Mouse (Mus musculus): ENCODE measurements around the gene Zmynd8. TPM values are rescaled to one million over a fixed set of nuclear protein-coding genes. Genes with fewer than 3 reads are reported as not detected.
A peak's percentile ranks its signal among the peaks of the same experiment; 100 is the strongest.

The Zmynd8 gene
- total RNA-seq (2014; fragmentation: Nextera tagmentation) (53.0 and 58.3 TPM in 2 replicates), total RNA-seq (2017) (32.2 and 33.7 TPM in 2 replicates)

DNA sequence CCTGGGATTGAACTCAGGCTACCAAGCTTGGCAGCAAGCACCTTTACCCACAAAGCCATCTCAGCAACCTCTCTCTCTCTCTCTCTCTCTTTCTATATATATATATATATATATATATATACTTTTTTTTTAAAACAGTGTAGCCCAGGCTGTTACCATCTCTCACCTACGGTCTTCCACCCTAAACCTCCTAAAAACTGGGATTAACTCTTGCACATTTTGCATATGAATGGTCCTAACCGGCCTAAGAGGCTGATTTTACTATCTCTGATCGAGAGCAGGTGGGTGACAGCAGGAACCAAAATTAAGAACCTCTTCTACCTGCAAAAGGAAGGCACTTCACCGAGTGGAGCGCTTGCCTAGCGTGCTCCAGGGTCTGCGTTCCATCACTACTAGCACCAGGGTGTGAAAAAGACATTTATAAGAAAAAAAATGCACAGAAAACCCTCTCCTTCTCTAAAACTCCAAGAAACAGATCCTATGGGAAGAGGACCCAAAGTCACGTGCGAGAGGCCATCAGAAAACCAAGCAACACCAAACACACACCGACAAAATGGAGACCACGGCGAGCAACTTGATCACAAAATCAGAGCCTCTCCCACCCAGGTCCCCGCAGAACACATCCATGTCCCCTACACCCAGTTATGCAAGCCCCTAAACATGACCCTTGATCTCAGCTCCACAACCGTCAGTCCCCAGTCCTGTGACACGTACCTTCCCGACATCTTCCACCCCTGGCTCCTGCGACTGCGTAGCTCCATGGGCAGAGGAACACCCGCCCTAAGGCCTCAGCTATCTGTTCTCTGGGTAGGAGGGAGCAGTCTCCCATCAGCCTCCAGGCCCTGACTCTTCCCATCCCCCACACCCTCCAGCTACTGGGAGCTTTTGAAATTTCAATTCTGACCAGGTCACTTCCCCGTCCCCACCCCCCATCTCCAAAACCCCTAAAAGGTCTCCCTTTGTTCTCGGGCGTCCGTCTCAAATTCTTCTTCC lies at the start of gene Zmynd8:
Gene Zmynd8 (minus strand): TSS at position 815 of the 993 bp plus-strand sequence.
- peak; percentile 15; the same call in 1 of the 2 replicates for ATAC-seq (replicated peaks; ENCODE audit: poor library complexity, severe bottlenecking)

DNA sequence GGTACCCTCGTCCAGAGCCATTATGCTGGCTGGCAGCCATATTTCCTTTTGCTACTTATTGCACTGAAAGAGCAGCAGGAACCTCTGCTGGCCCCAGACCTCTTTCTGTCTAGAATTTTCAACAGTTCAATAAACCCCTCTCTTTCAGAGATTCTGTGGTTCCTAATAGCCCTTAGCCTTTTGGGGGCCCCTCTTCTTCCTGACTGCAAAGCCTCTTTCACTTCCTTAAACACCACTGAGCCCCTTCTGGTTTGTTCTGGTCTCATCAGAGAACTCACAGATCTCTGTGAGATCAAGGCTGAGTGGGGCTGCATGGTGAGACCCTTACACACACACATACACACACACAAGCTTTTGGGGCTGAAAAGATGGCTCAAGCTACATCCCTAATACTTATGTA lies 49.2 kb upstream of the Zmynd8 start:
- ATAC-seq (replicated peaks; ENCODE audit: poor library complexity, severe bottlenecking): peak; percentile 54

DNA sequence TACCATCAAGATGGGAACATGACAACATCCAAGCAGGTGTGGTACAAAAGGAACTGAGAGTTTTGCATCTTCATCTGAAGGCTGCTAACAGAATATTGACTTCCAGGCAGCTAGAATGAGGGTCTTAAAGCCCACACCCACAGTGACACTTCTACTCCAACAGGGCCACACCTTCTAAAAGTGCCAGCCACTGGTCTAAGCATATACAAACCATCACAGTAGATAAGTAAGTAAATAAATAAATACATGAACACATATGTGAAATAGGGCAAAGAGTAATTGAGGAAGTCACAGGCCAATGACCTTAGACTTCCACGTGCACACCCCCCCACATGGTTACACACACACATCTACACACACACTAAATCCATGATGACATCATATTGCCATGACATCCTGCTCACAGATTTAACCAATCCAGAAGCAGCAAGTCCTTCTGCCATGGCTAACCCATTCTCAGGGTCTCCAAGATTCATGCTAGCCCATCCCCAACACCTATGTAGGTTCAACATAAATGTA lies 47.3 kb upstream of the Zmynd8 start:
- peak; percentile 57 for ATAC-seq (replicated peaks; ENCODE audit: poor library complexity, severe bottlenecking)

DNA sequence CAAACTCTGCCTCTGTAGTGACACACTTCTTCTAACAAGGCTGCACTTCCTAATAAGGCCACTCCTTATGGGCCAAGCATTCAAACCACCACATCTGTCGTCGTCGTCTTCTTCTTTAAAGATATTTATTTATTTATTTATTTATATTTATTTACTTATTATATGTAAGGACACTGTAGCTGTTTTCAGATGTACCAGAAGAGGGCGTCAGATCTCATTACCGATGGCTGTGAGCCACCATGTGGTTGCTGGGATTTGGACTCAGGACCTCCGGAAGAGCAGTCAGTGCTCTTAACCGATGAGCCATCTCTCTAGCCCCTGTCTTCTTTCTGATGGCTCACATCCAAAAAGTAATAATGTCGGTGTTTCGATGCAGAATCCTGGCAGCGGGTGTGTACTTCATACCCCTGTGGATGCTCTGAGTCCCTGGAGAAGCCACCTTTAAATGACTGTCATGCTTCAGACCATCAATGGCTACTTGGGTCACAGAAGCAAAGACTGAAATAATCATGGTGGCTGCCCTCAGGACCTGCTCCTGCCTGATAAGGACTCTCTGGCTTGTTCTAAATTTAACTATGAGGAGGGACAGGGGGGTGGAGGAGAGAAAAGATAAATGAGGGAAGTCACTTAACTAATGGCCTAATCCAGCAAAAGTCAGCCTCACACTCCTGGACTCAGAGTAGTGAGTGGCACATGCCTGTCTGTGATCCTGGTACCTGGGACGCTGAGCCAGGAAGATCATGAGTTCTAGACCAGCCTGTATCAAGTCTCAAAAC lies 45.9 kb upstream of the Zmynd8 start:
- ATAC-seq (replicated peaks; ENCODE audit: poor library complexity, severe bottlenecking): no peak

DNA sequence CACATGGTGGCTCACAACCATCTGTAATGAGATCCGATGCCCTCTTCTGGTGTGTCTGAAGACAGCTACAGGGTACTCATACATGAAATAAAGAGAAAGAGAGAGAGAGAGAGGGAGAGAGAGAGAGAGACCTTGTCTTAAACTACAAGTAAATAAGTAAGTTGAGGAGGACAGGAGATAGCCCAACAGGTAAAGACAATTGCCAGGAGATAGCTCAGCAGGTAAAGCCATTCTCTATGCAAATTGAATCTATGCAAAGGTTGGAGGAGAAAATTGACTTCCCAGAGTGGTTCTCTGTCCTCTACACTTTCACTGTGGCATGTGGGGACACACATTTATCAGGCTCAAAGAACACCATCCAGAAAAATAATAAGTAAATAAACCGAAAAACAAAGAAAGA lies 44.3 kb upstream of the Zmynd8 start:
- ATAC-seq (replicated peaks; ENCODE audit: poor library complexity, severe bottlenecking): no peak

DNA sequence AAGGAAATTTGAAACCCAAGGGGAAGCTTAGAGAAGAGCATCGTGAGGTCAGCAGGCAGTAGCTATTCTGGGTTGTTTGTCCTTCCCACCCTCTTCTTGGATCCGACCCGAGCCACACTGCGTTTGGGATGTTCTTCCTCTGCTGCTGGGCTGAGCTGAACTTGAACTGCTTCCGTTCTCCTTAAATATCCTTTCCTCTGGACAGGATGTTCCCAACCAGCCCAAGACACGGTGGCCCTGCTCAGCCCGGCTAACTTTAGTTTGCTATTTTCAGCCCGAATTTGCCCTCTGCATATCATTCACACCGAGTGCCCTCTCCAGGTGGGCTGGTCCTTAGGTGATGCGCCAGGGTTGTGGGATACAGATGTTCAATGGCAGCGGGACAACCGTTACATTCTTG lies 37.3 kb upstream of the Zmynd8 start:
- no peak for ATAC-seq (replicated peaks; ENCODE audit: poor library complexity, severe bottlenecking)

DNA sequence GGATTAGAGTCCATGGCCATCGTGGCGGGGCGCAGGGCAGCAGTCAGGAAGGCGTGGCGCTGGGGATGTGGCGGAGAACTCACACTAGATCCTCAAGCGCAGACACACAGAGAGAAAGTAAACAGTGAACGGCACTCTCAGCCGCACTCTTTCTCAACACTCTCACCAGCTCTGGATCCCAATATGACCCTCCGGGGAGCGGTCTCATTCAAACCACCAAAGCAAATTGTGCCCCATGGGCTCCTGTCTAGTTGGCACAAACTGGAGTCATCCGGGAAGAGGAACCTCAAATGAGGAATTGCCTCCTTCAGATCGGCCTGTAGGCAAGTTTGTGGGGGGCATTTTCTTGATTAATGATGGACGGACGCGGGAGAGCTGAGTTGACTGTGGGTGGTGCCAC lies 28.9 kb upstream of the Zmynd8 start:
- peak; percentile 48 for ATAC-seq (replicated peaks; ENCODE audit: poor library complexity, severe bottlenecking)

DNA sequence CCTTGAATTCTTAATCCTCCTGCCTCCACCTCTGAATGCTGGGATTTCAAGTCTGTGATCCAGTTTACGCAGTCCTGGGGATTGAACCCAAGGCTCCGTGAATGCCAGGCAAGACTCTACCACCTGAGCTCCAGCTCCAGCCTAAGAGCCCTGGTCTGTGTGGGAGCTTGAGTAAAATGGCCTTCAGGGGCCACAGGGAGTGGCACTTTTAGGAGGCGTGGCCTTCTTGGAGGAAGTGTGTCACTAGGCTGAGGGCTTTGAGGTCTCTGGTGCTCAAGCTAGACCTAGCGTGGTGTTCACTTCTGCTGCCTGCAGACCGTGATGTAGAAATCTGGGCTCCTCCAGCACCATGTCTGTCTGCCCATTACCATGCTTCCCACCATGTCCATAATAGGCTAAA lies 27.4 kb upstream of the Zmynd8 start:
- peak; percentile 32 for ATAC-seq (replicated peaks; ENCODE audit: poor library complexity, severe bottlenecking)

DNA sequence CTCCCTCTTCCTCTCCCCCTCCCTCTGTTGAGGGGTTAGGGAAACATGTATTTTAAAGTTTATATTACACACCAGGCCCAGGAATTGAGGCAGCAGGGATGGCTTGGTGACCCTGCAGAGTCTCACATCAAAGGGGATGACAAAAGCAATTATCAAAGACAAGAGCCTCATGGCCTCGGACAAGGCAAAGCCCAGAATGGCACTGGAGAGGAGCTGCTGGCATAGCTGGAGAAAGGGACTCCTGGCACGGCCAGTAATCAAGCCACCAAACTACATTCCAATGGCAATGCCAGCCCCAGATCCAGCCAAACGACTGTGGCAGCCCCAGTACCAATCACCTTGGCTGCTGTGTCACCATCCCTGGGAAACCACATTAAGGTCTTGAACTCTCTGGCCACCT lies 26.3 kb upstream of the Zmynd8 start:
- ATAC-seq (replicated peaks; ENCODE audit: poor library complexity, severe bottlenecking): no peak

DNA sequence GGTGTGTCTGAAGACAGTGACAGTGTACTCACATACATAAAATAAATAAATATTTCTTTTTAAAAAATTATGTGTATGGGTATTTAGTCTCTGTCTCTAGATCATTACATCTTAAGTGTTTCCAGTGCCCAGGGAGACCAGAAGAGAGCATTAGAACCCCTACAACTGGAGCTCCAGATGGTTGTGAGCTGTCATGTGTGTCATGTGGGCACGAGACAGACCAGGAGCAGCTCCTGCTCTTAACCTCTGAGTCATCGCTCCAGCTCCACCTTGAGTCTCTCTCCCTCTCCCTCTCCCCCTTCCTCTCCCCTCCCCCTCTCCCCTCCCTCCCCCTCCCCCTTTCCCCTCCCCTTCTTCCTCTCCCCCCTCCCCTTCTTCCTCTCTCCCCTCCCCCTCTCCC lies 25.9 kb upstream of the Zmynd8 start:
- ATAC-seq (replicated peaks; ENCODE audit: poor library complexity, severe bottlenecking): no peak

DNA sequence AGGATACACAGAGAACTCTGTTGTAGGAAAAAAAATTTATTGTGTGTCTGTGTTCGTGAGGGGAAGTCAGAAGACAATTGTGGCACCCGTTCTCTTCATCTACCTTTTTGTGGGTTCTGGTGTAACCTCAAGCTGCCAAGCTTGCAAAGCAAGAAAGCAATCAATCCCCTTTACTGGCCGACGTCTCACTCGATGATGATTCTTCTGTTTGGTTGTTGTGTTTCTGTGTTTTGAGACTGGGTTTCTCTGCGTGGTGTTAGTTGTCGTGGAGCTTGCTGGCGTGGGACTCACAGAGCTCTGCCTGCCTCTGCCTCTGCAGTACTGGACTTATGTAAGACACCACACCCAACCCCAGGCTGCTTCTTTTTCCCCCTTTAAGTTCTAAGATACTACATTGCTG lies 24.9 kb upstream of the Zmynd8 start:
- ATAC-seq (replicated peaks; ENCODE audit: poor library complexity, severe bottlenecking): no peak

DNA sequence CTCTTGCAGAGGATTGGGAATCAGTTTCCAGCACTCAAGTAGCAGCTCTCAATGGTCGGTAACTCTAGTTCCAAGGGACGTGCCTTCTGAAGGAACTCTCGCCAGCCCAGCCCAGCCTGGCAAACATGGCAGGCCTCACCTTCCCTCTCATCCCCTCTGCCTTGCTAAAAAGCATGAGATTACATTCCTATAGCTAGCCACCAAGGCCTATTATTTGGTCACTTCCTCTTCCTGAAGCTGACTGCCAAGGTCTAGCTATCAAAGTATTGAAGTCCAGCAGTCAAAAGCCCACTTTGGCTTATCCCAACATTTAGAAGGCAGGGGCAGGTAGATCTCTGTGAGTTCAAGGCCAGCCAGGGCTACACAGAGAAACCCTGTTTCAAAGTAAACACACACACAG lies 24.2 kb upstream of the Zmynd8 start:
- no peak for ATAC-seq (replicated peaks; ENCODE audit: poor library complexity, severe bottlenecking)

DNA sequence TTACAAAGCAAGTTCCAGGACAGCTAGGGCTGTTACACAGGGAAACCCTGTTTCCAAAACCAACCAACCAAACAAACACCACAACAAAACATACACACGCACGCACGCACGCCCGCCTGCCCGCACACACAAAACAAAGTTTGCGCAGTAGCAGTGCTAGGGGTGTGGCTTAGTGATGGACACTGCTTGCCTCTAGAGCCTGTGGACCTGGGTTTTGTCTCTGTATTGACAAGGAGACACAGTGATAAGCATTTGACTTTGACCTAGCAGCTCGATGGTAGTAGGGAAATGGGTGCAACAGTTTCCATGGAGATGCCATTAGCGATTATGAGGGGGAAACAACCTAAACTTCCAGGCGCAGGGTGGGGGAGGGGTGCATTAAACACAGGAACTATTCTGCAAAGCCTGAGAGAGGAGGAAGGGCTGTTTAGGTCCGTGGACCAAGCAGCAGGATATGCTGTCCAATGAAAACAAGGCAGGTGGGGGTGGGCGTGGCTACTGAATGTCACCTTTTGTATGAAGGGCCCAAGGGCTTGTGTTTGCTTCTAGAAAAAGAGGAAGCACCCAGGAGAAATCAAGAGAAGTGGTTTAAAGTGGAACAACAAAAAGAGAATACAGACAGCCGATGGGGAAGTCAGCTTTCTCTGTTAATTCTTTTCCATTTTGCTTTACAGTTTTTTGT lies 23.4 kb upstream of the Zmynd8 start:
- ATAC-seq (replicated peaks; ENCODE audit: poor library complexity, severe bottlenecking): peak; percentile 83

DNA sequence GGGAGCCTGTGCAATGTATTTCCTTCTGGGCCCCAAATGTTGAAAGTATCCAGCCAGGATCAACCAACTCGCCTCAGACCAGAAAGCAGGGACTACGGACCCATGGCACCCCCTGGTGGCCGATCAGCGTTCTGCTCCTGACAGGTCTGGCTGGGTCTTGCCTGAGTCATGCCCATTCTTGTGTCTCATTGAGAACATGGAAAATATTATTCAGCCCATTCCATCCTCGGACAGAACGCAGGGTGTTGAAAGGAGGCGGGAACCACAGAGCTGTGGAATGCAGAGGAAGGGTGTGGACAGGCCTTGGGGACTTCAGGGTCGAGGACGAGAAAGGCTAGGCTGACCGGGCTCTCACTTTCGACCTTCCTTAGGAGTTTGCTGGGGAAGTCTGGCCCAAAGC lies 15.5 kb upstream of the Zmynd8 start:
- ATAC-seq (replicated peaks; ENCODE audit: poor library complexity, severe bottlenecking): peak; percentile 84

DNA sequence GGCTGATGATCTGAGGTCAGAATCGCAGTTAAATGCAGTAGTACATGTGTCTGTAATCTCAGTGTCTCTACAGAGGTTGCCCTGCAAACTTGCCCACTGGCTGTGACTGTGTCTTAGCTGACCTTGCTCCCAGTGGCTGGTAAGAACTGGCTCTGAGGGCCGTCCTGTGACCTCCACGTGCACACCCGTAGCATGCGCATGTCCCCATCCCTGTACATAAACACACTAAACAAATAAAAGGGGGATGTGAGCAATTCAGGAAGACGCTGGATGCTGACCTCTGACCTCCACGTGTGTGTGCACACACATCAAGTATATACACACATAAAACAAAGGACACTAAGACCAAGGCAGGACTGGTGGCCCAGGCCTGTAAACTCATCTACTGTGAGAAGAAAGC lies 14.3 kb upstream of the Zmynd8 start:
- no peak for ATAC-seq (replicated peaks; ENCODE audit: poor library complexity, severe bottlenecking)

DNA sequence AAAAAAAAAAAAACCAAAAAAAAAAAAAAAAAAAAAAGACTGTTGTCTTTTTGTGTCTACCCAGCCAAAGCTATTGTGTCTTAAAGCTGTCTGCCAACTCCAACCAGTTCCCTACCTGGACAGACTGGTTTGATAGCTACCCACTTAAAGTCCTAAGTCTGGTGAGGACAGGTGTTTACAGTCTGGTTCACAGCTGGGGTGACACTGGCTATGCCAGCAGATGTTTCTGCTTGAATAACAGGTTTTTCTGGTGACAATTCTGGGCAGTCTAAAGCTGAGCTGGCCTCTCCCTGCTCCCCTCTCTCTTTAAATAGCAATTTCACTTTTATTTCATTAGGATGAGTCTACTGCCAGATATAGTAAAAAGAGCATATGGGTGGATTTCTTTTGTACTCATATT lies 10.9 kb upstream of the Zmynd8 start:
- no peak for ATAC-seq (replicated peaks; ENCODE audit: poor library complexity, severe bottlenecking)

DNA sequence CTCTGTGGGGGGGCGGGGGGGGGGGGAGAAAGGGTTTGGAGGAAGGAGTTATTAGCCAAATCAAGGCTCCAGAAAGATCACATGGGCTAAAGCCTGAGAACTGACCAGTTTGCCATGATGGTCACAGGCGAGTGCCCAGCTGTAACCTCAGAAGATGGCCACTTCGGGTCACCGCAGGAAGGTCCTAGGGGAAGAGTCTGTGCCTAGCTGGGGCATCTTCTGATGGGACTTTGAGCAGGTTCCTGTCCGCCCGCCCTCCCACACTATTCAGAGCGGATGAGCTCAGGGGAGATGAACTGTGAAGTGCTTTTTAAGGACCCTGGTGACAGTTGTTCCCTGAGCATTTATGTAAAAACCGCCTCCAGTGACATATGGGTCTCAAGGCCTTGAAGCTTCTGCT lies 8.4 kb upstream of the Zmynd8 start:
- no peak for ATAC-seq (replicated peaks; ENCODE audit: poor library complexity, severe bottlenecking)

DNA sequence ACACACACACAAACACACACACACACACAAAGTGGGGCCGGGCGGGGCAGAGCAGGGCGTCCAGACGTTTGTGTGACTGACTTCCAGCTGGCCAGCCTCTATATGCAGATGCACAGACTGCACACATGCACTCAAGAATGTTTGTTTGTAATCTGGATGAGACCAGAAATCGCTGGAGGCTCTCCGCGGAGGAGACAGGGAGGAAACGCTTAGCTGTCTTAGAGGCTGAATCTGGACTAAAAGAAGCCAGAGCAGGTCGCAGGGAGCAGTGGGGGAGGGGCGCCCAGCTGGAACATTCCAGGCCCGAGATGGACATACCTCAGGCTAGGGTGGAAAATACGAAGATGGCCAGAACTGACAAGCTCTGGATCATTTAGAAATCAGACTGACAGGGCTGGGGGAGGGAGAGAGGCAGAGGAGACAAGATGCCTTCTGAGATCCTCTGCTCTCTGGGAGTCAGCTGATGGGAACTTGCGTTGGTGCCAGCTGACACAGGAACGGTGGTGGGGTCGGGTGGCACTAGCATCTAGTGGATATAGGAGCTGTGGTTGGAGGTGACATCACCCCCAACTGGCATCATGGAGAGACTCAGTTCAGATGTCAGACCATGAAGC lies 7.6 kb upstream of the Zmynd8 start:
- ATAC-seq (replicated peaks; ENCODE audit: poor library complexity, severe bottlenecking): peak; percentile 67

DNA sequence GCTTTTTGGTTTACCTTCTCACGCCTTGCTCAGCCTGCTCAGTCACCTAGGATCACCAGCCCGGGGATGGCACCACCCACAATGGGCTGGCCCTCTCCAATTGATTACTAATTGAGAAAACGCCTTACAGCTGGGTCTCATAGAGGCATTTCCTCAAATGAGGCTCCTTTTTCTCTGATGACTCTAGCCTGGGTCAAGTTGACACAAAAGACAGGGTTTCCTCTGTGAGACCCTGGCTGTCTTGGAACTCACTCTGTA lies 2.2 kb upstream of the Zmynd8 start:
- no peak for ATAC-seq (replicated peaks; ENCODE audit: poor library complexity, severe bottlenecking)

DNA sequence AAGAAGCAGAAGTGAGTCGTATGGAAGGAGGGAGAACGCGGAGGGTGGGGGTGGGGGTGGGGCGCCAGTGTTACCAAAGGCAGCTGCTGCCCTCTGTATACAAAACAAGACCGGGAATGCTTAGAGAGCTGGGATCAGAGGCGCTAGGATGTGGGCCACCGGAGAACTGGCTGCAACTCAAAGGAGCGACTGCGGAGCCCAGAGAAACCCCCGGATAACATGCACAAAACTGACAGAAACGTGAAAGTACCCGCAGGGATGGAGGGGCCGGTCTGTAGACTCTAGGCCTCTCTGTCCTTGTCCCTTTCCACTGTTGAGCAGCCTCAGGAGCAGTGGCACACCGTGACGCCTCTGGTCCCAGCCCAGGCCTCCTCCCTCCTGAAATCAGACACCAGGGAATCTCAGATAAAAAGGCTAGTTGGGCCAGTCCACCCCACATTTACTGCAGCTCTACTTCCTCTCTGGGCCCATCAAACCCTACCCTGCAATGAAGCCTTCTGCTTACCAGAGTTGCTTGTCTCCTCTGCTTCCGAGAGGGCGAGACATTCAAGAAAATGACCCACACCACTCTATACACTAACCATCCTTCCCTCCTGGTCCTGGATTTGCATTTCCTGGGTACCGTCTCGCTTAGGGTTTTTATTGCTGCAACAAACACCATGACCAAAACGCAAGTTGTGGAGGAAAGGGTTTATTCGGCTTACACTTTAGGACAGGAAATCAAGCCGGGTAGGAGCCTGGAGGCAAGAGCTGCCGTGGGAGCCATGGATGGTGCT lies 1.7 kb upstream of the Zmynd8 start:
- ATAC-seq (replicated peaks; ENCODE audit: poor library complexity, severe bottlenecking): no peak

All from granulocyte monocyte progenitor cell, adult 5-6 weeks (primary cell).